Mouse (Mus musculus) megakaryocyte-erythroid progenitor cell, adult 5-6 weeks (primary cell): ENCODE results near the gene Fh1. TPM values are rescaled to one million over a fixed set of nuclear protein-coding genes. Genes with fewer than 3 reads are reported as not detected.
A peak's percentile ranks its signal among the peaks of the same experiment; 100 is the strongest.

Experiments
- ATAC-seq: replicated peaks from 2 replicates; pipeline ENCODE4 v1.8.0; 2016; ENCODE audit warnings: mild to moderate bottlenecking, inconsistent platforms; ENCODE audit not compliant: severe bottlenecking, poor library complexity, low FRiP score, low TSS enrichment
- total RNA-seq, 2 experiments: library from RNA; stranded (forward) in 1 of 2; stranded (reverse) in 1 of 2; fragments of 200-1000, 215-1000 nt in 1 of 2; fragments of >200 nt in 1 of 2; fragmentation: Nextera tagmentation in 1 of 2; gene quantifications; 2 replicates each; pipeline ENCODE4 v1.2.3; 2014 to 2017

The Fh1 gene
- total RNA-seq (2014; fragmentation: Nextera tagmentation) (99.2 and 129 TPM in 2 replicates), total RNA-seq (2017) (87.3 and 93.2 TPM in 2 replicates)

- peak; percentile 99 for ATAC-seq
Measured at GRCm38 (mm10) chr1:175625257-175625879, at the start of gene Fh1. Gene Fh1 (minus strand): TSS chr1:175625635.

GRCm38 (mm10) chr1:175675116-175675515 lies 49.7 kb upstream of the Fh1 start:
- ATAC-seq: no peak

GRCm38 (mm10) chr1:175673563-175674325 lies 48.3 kb upstream of the Fh1 start:
- no peak for ATAC-seq

GRCm38 (mm10) chr1:175671626-175672025 lies 46.2 kb upstream of the Fh1 start:
- ATAC-seq: no peak

- no peak for ATAC-seq
Measured at GRCm38 (mm10) chr1:175670042-175670441, 44.6 kb upstream of the Fh1 start.

GRCm38 (mm10) chr1:175669456-175669855 lies 44.0 kb upstream of the Fh1 start:
- ATAC-seq: no peak

GRCm38 (mm10) chr1:175668666-175669405 lies 43.4 kb upstream of the Fh1 start:
- peak; percentile 93 for ATAC-seq

GRCm38 (mm10) chr1:175659900-175660299 lies 34.5 kb upstream of the Fh1 start:
- ATAC-seq: no peak

- ATAC-seq: no peak
Measured at GRCm38 (mm10) chr1:175648615-175649014, 23.2 kb upstream of the Fh1 start.

- ATAC-seq: no peak
Measured at GRCm38 (mm10) chr1:175646952-175647351, 21.5 kb upstream of the Fh1 start.

GRCm38 (mm10) chr1:175643496-175644265 lies 18.2 kb upstream of the Fh1 start:
- ATAC-seq: peak; percentile 36; the same call in 1 of the 2 replicates

DNA sequence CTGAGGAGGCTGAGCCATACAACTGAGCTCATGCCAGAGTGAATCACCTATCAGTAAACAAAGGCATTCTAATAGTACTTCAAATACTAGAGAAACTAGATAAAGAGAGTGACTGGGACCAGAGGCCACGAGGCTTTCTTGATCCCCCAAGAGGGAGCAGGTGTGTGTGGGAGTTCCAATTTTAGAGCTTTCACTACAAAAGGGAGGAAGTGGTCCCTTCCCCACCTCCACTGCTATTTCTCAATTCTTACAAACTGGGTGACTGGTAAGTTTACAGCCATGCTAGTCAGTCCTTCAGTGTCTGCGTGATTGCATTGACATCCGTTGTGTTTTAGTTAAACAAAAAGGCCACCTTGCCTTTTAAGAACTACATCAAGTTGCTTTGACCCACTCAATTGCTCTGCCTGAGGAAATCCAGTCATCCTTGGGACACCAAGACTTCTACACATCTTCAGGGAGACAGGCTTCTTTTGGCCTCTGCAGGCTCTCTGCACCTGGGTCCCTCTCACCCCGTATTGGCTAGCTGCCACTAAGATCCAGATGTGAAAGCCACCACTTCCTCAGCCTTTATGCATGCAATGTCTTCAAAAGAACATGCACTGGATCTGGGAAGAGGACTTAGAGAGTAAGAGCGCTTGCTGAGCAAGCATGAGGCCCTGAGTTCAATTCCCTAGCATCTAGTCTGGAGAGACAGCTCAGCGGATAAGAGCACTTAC lies 15.2 kb upstream of the Fh1 start:
- 0 out of 2 replicates have a peak, but pooled peaks have one; percentile 27 for ATAC-seq

DNA sequence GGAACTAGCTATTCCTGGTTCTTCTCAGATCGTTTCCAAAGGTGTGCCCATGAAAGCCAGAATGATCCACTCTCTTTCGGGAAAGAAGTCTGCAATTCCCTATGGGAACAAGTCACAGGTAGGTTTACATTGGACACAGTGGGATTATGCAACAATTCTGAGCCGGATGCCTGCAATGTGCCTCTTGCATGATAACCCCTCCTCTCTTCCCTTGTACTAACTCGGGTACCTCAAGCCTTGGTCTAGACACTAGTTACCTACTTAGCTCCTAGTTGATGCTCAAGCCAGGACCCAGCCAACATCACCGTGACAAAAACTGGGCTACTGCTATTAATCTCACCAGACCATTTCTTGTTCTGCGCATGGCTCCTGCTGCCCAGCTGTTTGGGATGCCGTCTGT lies 13.6 kb upstream of the Fh1 start:
- ATAC-seq: no peak

DNA sequence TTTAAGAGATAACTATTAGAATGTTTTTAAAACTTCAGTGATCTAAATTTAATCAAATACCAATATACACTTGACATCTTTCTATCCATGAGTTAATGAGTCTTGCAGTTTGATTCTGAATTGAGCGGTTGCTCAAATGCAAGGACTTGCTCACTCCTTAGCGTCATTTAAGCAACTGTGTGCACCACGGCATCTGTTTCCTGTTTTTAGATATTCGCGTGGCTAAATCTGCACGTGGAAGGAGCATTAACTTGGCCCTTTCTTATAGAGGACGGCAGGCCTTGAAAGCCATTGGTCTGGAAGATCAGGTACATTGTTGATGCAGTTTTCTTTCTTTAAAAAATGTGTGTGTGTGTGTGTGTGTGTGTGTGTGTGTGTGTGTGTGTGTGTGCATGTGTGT lies 12.2 kb upstream of the Fh1 start:
- no peak for ATAC-seq

- ATAC-seq: no peak
Measured at GRCm38 (mm10) chr1:175632470-175632869, 7.0 kb upstream of the Fh1 start.

GRCm38 (mm10) chr1:175631721-175632221 lies 6.3 kb upstream of the Fh1 start:
- peak; percentile 64 for ATAC-seq

DNA sequence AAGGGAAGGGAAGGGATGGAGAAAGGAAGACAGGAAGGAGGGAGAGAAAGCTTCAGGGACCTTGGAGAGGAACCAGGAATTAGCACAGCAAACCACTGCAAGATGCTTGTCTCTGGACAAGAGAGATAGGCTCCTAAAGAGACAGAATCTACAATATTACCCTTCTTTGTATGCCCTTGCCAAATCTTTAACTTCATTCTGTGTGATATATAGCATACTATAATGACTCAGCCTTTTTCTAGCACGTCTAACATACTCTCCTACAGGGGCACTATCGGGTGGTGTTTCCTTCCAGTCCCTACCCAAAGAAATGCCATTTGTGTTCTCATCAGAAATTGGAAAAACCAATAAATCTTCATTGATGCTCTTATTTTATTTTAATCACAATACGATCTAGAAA lies 5.6 kb upstream of the Fh1 start:
- ATAC-seq: peak; percentile 63; the same call in 1 of the 2 replicates

DNA sequence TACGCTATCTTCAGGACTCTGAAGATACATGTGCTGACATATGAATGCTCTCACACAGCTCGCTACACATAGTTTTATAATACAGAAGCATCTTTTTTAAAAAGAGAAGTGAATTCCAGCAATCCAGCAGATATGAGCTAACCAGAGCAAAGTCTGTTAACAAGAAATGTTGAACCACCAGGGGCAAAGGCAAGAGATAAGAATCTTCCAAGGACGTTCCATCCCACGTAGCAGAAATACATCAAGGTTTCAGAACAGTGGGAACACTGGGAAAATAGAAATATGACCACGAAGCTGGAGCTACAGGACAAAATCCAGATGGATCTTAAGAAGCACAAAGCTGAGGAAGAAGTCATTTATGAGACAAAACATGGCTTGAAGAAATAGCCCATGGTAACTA lies 4.9 kb upstream of the Fh1 start:
- ATAC-seq: no peak

DNA sequence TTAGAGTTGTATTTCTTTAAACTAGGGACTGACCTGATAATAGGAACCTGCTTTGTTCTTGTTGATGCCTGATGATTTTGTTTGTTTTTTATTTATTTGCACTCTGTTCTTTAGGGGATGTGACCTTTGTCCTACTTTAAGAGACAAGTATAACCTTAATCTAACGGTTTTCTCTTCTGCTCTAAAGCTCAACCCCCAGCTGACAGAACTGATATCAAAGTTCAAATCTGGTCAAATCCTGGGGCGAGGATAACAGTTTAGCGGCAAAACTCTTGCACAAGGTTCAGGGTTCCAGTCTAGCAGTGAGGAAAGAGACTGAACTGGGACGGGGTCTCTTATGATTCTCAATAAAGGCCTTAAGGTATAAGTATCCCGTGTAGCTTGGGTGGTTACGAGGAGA lies 3.8 kb upstream of the Fh1 start:
- no peak for ATAC-seq
